Mouse (Mus musculus): ENCODE measurements around the gene Kirrel2. TPM values are rescaled to one million over a fixed set of nuclear protein-coding genes. Genes with fewer than 3 reads are reported as not detected.

Gene Kirrel2
- polyA plus RNA-seq, 1 experiment from 2014 or later = 0.61 TPM

DNA sequence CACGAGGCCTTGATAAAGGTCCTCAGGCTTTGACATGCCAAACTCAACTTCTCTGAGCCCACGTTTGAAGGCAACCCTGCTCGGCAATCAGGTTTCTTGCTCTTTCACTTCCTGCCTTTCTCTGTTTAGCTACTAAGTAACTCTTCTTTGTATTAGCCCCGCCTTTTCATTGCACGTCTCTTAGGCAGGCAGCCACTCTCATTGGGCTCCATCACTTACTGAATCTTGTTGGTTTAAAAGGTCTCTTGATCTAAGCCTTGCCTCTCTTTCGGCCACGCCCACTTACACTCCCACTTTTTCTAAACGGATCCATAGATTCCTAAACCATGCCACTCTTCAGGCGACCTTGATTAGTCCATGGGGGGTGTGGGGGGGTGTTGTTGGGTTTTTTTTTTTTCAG, 13.8 kb downstream of the Kirrel2 start:
- no peak overlapping the region for H3K9ac ChIP-seq (ENCODE audit: low read length)
- no peaks in the 10 kb centered on the region for H3K27me3 ChIP-seq (ENCODE audit: control insufficient read depth, insufficient read depth, low read length)
- ATAC-seq (replicated peaks; ENCODE audit: low FRiP score) (no peak), DNase-seq (ENCODE audit: low spot score) (no peak)
- peak overlapping the region; percentile 79 for H3K4me2 ChIP-seq (ENCODE audit: low read depth, low read length, severe bottlenecking)
- WGBS = 19% methylated on average over 9 of the region's 9 CpGs
- H3K9me3 ChIP-seq (ENCODE audit: control insufficient read depth, low read length) = no peaks in the 10 kb centered on the region
- H3K4me1 ChIP-seq (replicated peaks; ENCODE audit: control insufficient read depth, insufficient read depth, low read length) = peaks cover 5% of the 10 kb centered on the region
- no peaks in the 10 kb centered on the region for H3K36me3 ChIP-seq (ENCODE audit: control insufficient read depth, insufficient read depth, low read length)
- no peak overlapping the region for H3K27ac ChIP-seq (ENCODE audit: low read depth, low read length)
- H3K4me3 ChIP-seq (ENCODE audit: low read depth, low read length) = peak overlapping the region; percentile 75; the same call in 1 of the 2 replicates

GRCm38 (mm10) chr7:30440697-30441096, 16.8 kb downstream of the Kirrel2 start:
- no peaks in the 10 kb centered on the region for H3K9me3 ChIP-seq (ENCODE audit: control insufficient read depth, low read length)
- H3K27ac ChIP-seq (ENCODE audit: low read depth, low read length) = no peak overlapping the region
- H3K36me3 ChIP-seq (ENCODE audit: control insufficient read depth, insufficient read depth, low read length) = no peaks in the 10 kb centered on the region
- no peak overlapping the region for H3K4me2 ChIP-seq (ENCODE audit: low read depth, low read length, severe bottlenecking)
- no peak overlapping the region for H3K9ac ChIP-seq (ENCODE audit: low read length)
- 46% methylated on average over 2 of the region's 5 CpGs for WGBS
- ATAC-seq (replicated peaks; ENCODE audit: low FRiP score) = no peak
- H3K27me3 ChIP-seq (ENCODE audit: control insufficient read depth, insufficient read depth, low read length) = no peaks in the 10 kb centered on the region
- H3K4me3 ChIP-seq (ENCODE audit: low read depth, low read length) = no peak overlapping the region
- peak; percentile 81 for DNase-seq (ENCODE audit: low spot score)
- H3K4me1 ChIP-seq (replicated peaks; ENCODE audit: control insufficient read depth, insufficient read depth, low read length) = peaks cover 5% of the 10 kb centered on the region

DNA sequence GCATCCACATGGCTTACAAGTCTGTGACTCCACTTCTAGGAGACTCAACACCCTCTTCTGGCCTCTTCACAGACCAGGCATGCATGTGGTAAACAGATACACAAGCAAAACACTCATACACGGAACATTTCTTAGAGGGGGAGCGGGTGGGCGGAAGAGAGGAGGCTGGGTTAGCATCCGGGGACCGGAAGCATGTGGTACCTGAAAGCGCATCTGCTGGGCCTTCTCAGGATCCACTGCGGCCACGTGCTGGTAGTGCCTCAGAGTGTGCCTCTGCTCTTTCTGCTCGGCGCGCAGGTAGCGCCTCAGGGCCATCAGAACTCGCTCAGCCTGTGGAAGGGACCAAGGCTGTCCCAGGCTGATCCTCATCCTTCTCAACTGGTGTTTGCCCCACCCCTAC, 17.8 kb downstream of the Kirrel2 start:
- Histone ChIP-seq H3K4me2 (ENCODE audit: low read depth, low read length, severe bottlenecking) (no peak overlapping the region), H3K27ac (ENCODE audit: low read depth, low read length) (no peak overlapping the region), H3K4me3 (ENCODE audit: low read depth, low read length) (no peak overlapping the region), H3K9ac (ENCODE audit: low read length) (no peak overlapping the region), H3K9me3 (ENCODE audit: control insufficient read depth, low read length) (no peaks in the 10 kb centered on the region), H3K27me3 (ENCODE audit: control insufficient read depth, insufficient read depth, low read length) (no peaks in the 10 kb centered on the region), H3K36me3 (ENCODE audit: control insufficient read depth, insufficient read depth, low read length) (no peaks in the 10 kb centered on the region), H3K4me1 (replicated peaks; ENCODE audit: control insufficient read depth, insufficient read depth, low read length) (peaks cover 5% of the 10 kb centered on the region)
- 77% methylated on average over 13 of the region's 13 CpGs for WGBS
- ATAC-seq (replicated peaks; ENCODE audit: low FRiP score) = no peak
- DNase-seq (ENCODE audit: low spot score) = no peak

DNA sequence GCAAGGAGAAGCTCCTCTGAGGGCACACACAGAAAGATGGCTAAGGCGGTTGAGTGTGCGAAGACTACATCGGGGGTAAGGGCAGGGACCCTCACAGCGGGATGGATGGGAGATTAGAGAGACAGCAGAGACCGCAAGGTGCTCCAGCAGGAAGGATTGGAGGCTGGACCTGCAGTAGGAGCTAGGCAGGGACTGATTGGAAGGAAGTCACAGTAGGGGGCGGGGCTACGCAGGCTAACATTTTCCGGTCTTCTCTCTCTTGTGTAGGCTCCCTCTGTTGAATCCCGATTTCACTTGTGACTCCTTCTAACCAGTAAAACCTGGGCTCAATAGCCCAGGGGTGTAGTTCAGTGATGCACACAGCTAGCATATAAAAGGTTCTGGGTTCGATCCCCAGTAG, 20.6 kb downstream of the Kirrel2 start:
- no peak for ATAC-seq (replicated peaks; ENCODE audit: low FRiP score)
- no peak overlapping the region for H3K27ac ChIP-seq (ENCODE audit: low read depth, low read length)

GRCm38 (mm10) chr7:30435156-30435555, 22.3 kb downstream of the Kirrel2 start:
- H3K27me3 ChIP-seq (ENCODE audit: control insufficient read depth, insufficient read depth, low read length) = no peaks in the 10 kb centered on the region
- H3K4me1 ChIP-seq (replicated peaks; ENCODE audit: control insufficient read depth, insufficient read depth, low read length) = no peaks in the 10 kb centered on the region
- H3K4me2 ChIP-seq (ENCODE audit: low read depth, low read length, severe bottlenecking) = no peak overlapping the region
- no peak overlapping the region for H3K4me3 ChIP-seq (ENCODE audit: low read depth, low read length)
- ATAC-seq (replicated peaks; ENCODE audit: low FRiP score) (no peak), DNase-seq (ENCODE audit: low spot score) (no peak)
- no peaks in the 10 kb centered on the region for H3K9me3 ChIP-seq (ENCODE audit: control insufficient read depth, low read length)
- H3K9ac ChIP-seq (ENCODE audit: low read length) = no peak overlapping the region
- WGBS = 56% methylated on average over 9 of the region's 9 CpGs
- H3K27ac ChIP-seq (ENCODE audit: low read depth, low read length) = no peak overlapping the region
- no peaks in the 10 kb centered on the region for H3K36me3 ChIP-seq (ENCODE audit: control insufficient read depth, insufficient read depth, low read length)

More for the DNA sequence above, 20.6 kb downstream of the Kirrel2 start:
- Histone ChIP-seq H3K36me3 (ENCODE audit: control insufficient read depth, insufficient read depth, low read length) (no peaks in the 10 kb centered on the region), H3K9ac (ENCODE audit: low read length) (no peak overlapping the region), H3K4me2 (ENCODE audit: low read depth, low read length, severe bottlenecking) (no peak overlapping the region), H3K4me3 (ENCODE audit: low read depth, low read length) (no peak overlapping the region), H3K9me3 (ENCODE audit: control insufficient read depth, low read length) (no peaks in the 10 kb centered on the region), H3K27me3 (ENCODE audit: control insufficient read depth, insufficient read depth, low read length) (no peaks in the 10 kb centered on the region), H3K4me1 (replicated peaks; ENCODE audit: control insufficient read depth, insufficient read depth, low read length) (no peaks in the 10 kb centered on the region)
- 16% methylated on average over 10 of the region's 10 CpGs for WGBS
- no peak for DNase-seq (ENCODE audit: low spot score)

- 73% methylated on average over 10 of the region's 10 CpGs for WGBS
- Histone ChIP-seq H3K9ac (ENCODE audit: low read length) (no peak overlapping the region), H3K36me3 (ENCODE audit: control insufficient read depth, insufficient read depth, low read length) (no peaks in the 10 kb centered on the region), H3K27ac (ENCODE audit: low read depth, low read length) (no peak overlapping the region), H3K4me2 (ENCODE audit: low read depth, low read length, severe bottlenecking) (no peak overlapping the region), H3K9me3 (ENCODE audit: control insufficient read depth, low read length) (no peaks in the 10 kb centered on the region), H3K4me3 (ENCODE audit: low read depth, low read length) (no peak overlapping the region), H3K27me3 (ENCODE audit: control insufficient read depth, insufficient read depth, low read length) (no peaks in the 10 kb centered on the region), H3K4me1 (replicated peaks; ENCODE audit: control insufficient read depth, insufficient read depth, low read length) (no peaks in the 10 kb centered on the region)
- ATAC-seq (replicated peaks; ENCODE audit: low FRiP score) (no peak), DNase-seq (ENCODE audit: low spot score) (no peak)
Observed at GRCm38 (mm10) chr7:30434701-30435100, 22.8 kb downstream of the Kirrel2 start.

- ATAC-seq (replicated peaks; ENCODE audit: low FRiP score) (no peak), DNase-seq (ENCODE audit: low spot score) (peak; percentile 71)
- Histone ChIP-seq H3K36me3 (ENCODE audit: control insufficient read depth, insufficient read depth, low read length) (no peaks in the 10 kb centered on the region), H3K9me3 (ENCODE audit: control insufficient read depth, low read length) (no peaks in the 10 kb centered on the region), H3K27me3 (ENCODE audit: control insufficient read depth, insufficient read depth, low read length) (no peaks in the 10 kb centered on the region), H3K4me2 (ENCODE audit: low read depth, low read length, severe bottlenecking) (no peak overlapping the region), H3K9ac (ENCODE audit: low read length) (no peak overlapping the region), H3K4me1 (replicated peaks; ENCODE audit: control insufficient read depth, insufficient read depth, low read length) (no peaks in the 10 kb centered on the region), H3K27ac (ENCODE audit: low read depth, low read length) (no peak overlapping the region), H3K4me3 (ENCODE audit: low read depth, low read length) (no peak overlapping the region)
- 3% methylated on average over 10 of the region's 10 CpGs for WGBS
Observed at GRCm38 (mm10) chr7:30434238-30434637, 23.3 kb downstream of the Kirrel2 start.

DNA sequence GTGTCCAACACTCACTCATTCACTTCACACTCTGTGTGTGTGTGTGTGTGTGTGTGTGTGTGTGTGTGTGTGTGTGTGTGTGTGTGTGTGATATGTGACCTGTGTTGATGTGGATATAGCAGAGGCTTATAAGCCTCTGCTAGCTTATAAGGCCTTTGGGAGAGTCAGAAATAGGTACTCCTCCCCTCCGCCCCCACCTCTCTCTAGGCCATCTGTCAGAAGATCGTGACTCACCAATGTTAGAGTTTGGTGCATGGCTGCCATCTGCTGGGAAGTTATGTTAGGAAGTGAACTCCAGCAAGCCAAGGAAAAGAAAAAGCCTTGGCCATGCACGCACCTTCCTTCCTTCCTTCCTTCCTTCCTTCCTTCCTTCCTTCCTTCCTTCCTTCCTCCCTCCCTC, 25.7 kb downstream of the Kirrel2 start:
- Histone ChIP-seq H3K36me3 (ENCODE audit: control insufficient read depth, insufficient read depth, low read length) (no peaks in the 10 kb centered on the region), H3K27ac (ENCODE audit: low read depth, low read length) (no peak overlapping the region), H3K4me1 (replicated peaks; ENCODE audit: control insufficient read depth, insufficient read depth, low read length) (no peaks in the 10 kb centered on the region), H3K9ac (ENCODE audit: low read length) (no peak overlapping the region), H3K4me2 (ENCODE audit: low read depth, low read length, severe bottlenecking) (no peak overlapping the region), H3K27me3 (ENCODE audit: control insufficient read depth, insufficient read depth, low read length) (no peaks in the 10 kb centered on the region), H3K9me3 (ENCODE audit: control insufficient read depth, low read length) (no peaks in the 10 kb centered on the region), H3K4me3 (ENCODE audit: low read depth, low read length) (no peak overlapping the region)
- DNase-seq (ENCODE audit: low spot score) = peak; percentile 62
- 0 out of 2 replicates have a peak, but pooled peaks have one; percentile 30 for ATAC-seq (replicated peaks; ENCODE audit: low FRiP score)
- WGBS = 15% methylated on average over 3 of the region's 3 CpGs

DNA sequence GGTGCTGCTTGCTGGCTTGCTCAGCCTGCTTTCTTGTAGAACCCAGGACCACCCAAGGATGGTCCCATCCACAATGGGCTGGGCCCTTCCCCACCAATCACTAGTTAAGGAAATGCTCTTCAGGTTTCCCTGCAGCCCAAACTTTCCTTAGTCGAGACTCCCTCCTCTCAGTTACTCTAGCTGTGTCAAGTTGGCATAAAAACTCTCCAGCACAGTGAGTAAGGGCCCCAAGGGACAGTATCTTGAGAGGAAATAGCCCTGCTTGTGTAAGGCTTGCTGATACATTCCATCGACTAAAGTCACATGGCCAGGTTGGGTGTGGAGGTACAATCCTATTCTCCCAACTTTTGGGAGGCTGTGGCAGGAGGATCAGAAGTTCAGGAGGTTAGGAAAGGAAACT, 27.3 kb downstream of the Kirrel2 start:
- ATAC-seq (replicated peaks; ENCODE audit: low FRiP score) = no peak
- no peaks in the 10 kb centered on the region for H3K4me1 ChIP-seq (replicated peaks; ENCODE audit: control insufficient read depth, insufficient read depth, low read length)
- 83% methylated on average over 2 of the region's 2 CpGs for WGBS
- H3K4me3 ChIP-seq (ENCODE audit: low read depth, low read length) = no peak overlapping the region
- DNase-seq (ENCODE audit: low spot score) = no peak
- no peaks in the 10 kb centered on the region for H3K9me3 ChIP-seq (ENCODE audit: control insufficient read depth, low read length)
- no peak overlapping the region for H3K4me2 ChIP-seq (ENCODE audit: low read depth, low read length, severe bottlenecking)
- H3K27me3 ChIP-seq (ENCODE audit: control insufficient read depth, insufficient read depth, low read length) = no peaks in the 10 kb centered on the region
- H3K27ac ChIP-seq (ENCODE audit: low read depth, low read length) = no peak overlapping the region
- no peaks in the 10 kb centered on the region for H3K36me3 ChIP-seq (ENCODE audit: control insufficient read depth, insufficient read depth, low read length)
- no peak overlapping the region for H3K9ac ChIP-seq (ENCODE audit: low read length)
